Mouse (Mus musculus) right cerebral cortex, postnatal 4 days (tissue): ENCODE measurements around the gene Dgkg.

Source experiments
- DNase-seq: peaks from one replicate; pipeline ENCODE4 v3.0.0-alpha.2; 2022

Dgkg gene

DNA sequence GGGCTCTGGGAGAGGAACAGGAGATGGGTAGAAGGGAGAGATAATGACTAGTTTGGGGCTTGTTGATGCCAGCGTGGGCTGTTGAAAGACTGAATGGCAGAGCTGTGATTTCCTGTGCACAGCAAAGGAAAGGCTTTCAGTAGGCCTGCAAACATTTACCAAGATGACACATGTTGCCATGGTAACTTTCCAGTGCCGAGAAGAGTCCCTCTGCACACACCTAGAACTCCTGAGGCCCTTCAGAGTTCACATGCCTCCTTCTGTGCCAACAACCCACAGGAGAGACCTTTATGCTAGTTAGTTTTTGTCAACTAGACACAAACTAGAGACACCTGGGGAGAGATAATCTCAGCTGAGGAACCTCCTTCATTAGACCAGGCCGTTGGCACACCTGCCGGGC, 163.6 kb downstream of the Dgkg start:
- DNase-seq, result no peak

DNA sequence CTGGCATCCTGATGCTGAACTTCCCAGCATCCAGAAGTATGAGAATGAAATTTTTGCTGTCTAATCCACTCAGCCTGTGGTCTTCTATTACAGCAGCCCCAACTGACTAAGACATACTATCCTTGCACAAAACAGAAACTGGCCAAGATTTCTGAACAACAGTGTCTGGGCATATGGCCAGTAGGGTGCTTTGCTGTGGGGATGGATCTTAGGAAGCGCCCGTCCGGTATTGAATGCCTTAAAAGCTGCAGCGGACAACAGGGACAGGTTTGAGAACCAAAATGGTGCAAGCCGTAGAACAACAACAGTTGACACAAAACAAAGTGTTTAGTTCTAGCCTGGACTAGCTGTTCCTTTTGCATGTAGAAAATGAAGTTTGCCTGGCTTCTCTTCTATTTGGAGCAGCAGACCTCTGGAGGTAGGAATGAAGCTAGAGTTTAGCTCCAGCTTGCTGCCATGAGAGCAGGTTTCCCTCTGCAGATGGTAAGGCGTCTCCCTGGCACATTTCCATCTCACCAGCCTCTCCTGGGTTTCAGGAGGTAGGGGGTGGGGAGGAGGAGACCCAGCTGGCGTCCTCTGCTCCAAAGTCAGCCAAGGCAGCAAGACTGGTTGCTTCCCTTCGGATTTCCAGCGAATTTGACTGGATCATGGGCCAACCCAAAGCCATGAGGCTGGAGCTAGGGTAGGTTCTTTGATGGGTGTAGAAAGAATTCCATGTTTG, 165.4 kb downstream of the Dgkg start:
- no peak for DNase-seq

DNA sequence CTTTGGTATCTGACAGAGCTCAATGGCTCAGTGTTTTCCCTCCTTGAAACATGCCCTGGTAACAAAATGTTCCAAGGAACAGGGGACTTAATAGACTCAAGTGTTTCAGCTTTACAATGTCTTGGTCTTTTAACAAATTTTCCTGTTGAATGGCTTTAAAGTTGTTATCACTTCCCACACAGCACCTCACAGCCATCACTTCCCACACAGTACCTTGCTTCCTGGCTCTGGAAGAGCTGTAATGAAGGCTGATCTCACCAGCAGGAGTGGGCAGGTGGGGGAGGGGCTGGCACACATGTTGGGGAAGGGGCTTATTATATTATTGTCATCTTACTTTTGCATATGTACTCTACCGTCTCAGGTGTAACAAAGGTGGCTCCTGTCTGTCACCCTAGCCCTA, 173.1 kb downstream of the Dgkg start:
- no peak for DNase-seq

DNA sequence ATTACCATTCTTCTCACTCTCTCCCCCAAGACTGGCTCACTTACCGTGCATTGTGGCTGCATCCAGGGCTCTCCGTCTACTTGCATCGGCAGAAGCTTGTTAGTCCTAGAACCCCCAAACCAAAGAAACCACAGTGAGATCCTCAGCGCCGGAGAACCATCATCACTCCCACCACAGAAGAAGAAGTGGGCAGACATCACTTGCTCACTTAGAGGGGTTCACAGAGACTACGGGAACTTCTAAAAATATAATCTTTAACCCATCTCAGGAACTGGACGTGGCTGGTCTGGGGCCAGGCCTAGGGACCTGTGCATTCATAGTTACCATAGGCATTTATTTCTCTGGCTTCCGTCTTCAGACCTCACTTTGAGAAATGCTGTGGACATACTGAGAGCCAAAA, 177.7 kb downstream of the Dgkg start:
- DNase-seq, result no peak

DNA sequence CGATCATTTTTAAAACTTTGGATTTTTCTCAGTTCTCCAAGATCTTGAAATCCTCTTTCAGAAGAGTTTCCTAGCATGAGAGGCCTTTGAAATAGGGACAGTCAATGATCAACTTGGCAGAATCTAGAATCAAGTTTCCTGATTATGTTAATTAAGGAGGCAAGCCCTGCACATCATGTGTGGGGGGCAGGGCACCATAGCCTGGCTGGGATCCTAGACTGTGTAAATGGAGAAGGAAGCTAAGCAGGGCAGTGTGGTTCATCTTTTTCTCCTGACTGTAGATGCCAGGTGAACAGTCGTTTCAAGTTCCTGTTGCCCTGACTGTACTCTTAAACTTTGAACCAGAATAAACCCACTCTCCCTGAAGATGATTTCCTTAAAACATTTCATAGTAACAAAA, 185.3 kb downstream of the Dgkg start:
- no peak for DNase-seq

DNA sequence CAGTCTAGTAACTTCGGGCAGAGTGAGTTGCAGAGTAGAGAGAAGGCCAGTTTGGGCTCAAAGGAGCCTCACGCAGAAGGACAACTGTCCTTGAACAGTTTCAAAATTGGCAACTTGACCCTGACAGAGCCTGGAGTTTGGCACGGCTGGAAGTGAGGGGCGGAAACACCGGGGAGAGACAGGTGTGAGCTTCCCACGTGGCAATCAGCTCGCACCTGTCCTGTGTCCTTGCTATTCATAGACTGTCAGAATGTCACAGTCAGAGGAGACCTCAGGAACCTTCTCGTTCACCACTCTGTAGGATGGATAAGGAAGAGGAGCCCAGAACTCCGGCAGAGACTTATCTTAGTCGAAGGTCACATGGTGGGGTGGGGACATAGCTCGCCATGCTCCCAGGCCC, 187.6 kb downstream of the Dgkg start:
- no peak for DNase-seq

DNA sequence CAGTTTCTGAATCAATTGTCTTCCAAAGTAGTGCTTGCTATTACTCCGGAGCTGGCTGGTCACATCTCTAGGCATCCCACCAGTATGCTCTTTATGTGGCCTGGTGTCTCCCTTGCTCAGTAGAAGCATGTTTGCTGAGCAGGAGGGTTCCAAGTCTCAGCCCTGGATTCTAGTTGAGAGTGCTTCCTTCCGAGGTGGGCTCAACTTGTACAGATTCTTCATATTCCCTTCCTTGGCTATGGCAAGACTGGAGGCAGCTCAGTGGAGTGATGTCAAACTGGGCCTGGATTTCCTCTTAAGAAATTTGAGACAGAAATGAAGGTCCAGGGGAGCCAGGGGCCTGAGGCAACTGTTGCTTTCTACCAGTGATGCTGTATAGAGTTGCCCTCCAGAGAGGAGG, 189.9 kb downstream of the Dgkg start:
- DNase-seq, result no peak

DNA sequence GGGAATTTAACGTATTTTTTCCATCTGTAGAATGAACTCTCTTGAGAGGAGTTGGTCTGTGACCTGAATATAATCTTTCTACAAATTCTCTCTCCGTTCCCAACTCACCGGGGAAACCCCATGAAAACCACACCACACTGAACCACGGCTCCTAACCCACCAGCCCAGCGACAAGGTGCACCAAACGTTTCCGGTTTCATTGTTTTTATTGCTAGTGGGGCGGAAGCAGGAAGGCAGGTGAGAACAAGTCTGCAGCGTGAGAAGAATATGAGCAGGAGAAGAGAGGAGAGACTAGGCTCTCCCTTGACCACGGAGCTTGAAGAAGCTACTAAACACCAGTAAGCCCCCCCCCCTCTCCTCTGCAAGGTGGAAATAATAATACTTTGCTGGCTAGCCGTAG, 190.6 kb downstream of the Dgkg start:
- DNase-seq, result no peak

DNA sequence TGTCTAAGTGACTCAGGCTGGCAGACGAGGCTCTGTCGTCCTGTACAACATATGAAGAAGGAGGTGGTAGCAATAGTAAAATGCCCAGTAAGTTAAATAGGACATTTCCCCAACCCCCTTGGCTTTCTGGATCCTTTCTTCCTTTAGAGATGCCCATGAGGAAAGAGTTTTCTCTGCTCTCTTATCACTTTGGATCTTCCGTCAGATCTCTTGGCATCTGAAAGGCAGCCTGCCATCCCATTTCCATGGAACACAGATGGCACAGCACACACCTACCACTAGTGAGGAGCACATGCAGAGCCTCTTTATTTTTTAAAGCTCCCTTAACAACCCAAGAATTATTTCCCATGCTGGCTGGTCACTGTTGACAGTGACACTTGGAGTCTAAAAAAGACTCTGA, 194.8 kb downstream of the Dgkg start:
- DNase-seq, result no peak

DNA sequence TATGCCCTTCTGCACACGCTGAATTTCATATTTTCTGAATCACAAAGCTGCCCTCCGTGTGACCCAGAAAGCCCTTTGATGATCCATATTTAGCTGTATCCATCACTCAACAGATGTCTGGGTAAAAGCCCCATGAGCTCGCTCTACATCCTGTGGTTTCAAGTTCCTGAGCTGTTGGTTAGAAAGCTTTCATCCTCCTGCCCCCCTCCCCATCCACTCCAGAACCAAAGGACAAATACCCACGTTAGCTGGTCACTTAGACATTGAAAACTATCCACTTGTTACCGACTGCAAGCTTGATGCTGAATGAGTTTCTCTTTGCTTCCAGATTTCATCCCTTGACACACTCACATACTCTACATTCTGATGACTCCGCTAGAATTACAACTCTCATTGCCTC, 195.3 kb downstream of the Dgkg start:
- no peak for DNase-seq

DNA sequence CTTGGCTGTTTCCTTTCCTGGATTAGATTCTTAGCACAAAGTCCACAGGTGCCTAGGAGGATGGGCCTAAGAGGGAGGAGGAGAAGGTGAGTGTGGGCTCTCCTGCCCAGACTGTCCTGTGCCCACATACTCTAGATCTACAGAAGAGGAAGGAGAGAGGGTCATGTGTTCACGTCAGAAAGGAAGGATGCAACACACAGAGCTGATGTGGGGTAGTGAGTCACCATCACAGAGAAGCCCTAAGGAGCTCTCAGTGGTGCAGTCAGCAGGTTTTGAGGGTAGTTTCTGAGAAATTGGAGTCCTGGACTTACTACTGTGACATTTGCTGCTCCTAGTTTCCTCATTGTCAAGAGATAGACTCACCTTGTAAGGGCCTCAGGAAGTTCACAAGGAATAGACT, 196.1 kb downstream of the Dgkg start:
- no peak for DNase-seq

DNA sequence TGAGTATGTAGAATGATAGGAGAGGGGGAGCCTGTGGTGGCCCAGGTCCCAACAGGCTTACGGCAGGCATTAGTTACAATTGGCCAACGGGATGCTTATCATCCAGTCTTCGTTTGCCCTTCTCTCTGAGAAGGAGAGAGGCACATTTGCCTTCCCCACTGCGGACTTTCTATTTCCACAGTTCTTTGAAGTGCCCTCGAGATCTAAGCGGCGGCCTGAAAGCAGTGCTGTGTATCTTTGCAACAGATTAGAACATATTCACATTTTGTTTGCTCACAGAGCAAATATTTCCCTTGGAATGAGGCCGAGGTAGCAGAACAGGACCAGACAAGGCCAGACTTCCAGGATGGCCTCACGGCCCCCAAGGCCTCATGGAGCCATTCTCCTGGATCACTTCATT, 204.9 kb downstream of the Dgkg start:
- no peak for DNase-seq

DNA sequence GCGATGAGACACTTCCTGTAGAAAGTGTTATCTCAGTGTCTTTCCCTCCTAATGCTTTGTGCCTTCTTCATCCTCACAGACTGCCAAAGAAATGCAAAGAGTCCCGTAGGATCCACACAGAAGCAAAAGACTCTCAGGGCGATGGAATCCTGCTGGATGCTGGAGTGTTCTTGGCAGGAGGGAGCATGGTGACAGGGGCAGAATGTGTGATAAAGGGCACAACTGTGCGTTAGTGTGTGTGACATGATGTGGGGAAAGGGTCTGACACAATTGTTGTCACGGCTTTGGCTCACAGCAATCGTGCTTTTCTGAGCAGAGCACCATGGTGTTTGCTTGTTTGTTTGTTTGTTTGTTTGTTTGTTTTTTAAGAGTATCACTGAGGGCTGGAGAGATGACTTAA, 208.9 kb downstream of the Dgkg start:
- DNase-seq, result no peak

DNA sequence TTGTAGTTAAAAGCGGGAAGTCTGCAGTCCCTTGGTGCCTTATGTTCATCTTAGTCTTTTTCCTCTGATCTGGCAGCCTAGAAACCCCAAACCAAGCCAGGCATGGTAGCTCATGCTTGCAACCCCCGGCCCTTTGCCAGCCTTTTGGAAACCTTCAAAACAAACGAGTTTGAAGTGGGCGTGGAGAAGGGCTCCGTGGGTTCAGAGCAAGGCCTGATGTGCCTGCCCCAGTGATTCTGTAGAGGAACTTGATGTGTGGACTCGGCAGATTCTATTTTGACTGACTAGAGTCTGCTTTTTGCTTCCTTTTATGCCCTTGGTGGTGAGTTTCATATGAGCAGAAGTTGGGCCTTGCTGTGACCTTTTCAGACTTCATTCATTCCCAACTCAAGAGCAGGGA, 212.2 kb downstream of the Dgkg start:
- no peak for DNase-seq

DNA sequence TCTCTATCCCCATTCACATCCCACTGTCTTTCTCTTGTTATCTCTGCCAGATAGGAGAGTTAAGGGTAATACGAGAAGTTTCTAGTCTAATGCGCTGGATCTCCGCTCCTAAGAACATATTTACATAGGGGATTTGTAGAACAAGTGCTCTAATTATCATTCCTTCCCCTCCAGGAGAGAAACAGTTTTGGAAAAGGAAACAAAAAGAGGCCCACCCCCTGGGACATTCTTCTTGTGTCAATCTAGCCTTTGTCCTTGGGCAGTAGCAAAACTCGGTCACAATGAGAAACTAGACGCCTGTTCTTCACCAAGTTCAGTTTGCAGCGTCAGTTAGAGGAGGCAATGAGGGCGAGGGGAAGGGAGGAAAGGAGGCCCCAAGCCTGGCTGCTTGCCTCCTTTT, 214.8 kb downstream of the Dgkg start:
- no peak for DNase-seq

DNA sequence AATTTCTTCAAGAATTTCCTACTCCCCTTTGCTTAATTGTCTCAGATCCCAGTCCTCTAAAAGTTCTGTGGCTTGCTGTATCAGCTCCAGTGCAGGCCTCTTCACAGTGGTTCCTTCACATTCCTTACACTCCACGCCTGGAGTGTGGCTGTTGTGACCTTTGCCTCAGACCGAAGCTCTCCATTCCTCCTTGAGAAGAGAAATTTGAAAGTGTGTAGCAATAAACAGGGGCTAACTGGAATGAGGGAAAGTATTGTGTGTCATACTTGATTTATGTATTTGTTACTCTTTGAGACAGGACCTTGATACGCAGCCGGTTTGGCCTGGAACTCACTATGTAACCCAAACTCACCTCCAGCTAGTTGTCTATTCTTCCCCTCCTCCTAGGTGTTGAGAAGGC, 215.7 kb downstream of the Dgkg start:
- no peak for DNase-seq

DNA sequence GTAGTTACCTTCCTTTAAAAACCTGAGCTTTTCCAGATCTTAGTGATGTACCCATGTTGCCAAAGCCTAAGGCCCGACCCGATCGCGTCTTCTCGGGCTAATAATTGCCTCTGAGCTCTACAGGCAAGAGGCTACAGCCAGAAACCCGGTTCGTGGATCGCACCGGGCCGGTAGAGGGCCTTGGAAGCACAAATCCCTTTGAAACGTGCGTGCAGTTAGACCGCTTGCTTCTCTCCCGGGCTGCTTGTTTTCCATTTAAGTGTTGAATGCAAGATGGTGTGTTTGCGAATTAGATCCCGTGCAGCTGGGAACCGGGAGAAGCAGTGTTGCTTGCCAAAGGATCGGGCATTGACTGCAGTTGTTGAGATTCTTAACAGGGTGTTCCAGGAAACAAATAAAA, 216.8 kb downstream of the Dgkg start:
- peak; percentile 58 for DNase-seq

DNA sequence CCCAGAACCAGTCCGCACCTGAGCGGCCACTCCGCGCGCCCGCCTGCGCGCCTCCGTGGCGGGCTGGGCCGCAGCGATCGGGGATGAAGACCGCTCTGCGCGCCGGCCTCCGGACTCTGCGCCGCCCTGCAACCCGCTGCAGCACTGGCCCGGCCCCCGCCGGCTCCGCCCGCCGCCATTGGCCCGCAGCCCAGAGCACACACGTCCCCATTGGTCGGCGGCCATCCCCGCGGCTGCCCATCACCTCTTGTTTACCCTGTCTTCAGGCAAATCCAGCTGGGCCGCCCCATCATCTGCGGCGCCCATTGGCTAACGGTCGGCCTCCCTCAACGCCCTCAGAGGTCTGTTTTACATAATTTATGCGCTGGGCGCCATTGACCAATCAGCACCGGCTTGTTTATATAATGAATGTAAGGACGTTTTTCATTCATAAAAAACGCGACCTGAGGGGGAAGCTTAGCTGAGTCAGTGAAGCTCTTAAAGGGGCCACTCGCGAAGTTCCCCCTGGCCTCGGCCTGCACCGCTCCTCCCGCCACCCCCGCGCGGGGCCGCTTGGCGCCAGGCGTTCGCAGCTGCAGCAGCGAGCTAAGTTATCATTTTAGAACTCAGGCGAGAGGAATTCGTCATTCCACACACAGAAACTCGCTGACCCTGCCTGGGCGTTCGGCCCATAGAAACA, 217.4 kb downstream of the Dgkg start, which contains the start of gene Etv5:
TSS of gene Etv5 (minus strand) at position 221 of the 679 bp plus-strand sequence.
- peak; percentile 99 for DNase-seq

DNA sequence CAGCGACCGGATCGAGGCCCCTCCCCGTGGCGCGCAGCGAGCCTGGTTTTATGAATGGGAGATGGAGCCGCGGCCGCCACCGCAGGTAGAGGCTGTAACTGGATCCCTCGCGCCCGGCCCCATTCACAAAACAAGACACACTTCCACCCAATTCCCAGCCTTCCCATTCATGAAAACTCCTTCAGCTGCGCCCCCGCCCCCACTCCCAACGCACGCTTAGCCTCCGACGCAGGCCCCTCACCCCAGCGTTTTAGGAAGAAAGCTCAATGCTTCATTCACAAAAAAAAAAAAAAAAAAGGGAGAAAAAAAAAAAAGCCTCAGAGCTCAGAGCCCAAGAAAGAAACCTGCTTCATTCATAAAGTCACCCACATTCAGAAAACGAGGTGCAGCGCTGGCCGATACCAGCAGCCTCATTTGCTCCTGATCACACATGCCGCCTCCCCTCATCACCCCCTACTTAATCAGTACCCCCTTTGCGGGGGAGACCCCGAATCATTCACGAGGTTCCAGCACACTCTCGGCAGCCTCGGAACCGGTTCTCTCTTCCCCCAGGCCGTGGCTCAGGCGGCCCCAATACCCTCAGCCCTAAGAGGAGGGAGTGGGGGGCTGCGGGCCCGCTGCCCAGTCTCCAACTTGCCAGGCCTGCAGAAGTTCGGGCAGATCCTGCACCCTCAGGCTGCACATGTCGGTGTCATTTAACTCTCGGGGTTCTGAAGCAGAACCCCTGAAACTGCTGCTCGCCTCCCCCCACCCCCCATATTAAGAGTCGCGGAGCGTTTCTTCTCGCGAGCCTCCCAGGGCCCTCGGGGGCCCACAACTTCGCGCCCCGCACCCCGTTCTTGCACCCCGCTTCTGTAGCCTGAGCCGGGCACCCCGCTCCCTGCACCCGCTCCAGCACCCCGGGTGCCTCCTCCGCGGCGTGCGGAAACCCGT, 218.3 kb downstream of the Dgkg start:
- DNase-seq, result peak; percentile 85

DNA sequence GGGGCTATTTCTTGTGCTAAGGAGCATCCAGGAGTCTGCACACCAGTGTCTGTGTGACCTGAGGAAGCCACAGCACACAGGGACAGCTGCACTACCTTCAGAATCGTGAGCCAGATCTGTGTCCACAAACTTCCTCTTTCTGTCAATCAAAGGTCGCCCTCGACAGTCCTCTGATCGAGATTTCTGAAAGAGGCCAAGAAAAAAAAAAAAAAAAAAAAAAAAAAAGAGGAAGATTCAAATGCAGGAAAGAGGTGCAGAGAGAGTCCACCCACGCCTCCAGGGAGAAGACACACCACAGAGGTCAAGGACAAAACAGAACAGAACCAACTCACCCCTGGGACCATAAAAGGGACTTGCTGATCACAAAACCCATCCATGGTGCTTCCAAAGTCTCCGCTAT, 220.9 kb downstream of the Dgkg start:
- DNase-seq, result no peak

DNA sequence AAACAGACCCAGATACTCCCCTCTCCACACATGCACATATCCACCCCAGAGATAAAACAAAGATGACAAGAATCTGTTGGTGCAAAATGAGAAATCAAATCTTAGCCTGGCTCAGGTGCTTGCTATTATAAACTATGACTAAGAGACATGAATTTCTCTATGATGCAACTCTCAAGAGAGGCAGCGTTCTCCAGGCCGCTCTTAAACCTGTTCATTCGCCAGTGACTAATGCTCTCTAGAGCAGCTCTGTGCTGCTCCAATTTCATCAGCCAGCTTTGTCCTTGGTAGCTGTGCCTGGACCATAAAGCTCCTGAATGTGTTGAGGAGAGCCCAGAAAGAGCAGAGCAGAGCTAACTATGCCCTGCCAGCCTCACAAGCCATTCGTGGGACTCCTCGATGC, 222.5 kb downstream of the Dgkg start:
- DNase-seq, result no peak

DNA sequence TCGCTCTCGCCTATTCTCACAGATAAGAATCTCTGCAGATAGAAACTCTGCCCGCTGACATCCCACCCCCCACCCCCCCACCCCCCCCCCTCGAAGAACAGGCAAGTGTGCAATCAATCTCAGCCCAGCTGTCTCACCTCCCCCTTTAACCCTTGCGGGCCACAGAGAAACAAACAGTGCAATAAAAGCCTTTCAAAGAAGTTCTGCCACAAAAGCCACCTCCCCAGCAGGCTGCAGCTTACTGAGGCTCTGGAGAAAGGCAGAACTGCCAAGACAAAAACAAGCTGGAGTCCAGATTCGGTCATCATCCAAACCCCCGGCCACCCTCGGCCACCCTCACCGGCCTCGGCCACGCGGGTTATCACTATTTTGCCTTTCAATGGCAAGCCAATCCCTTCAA, 223.1 kb downstream of the Dgkg start:
- DNase-seq, result no peak

DNA sequence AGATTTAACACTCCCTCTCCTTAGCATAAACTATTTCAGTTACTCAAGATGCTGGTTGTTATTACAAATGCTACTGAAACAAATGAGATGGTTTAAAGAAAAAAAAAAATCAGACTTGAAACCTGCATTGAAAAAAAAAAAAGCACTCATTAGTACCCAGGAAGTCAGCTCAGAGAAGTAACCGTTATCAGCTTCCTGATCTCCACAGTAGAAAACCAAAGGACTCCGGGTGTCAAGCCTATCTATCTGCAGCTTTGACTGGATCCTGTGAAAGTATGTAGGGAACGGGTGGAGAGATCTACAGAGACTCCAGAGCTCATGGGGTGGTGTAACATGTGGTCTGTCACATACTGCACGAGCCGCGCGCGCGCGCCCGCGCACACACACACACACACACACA, 225.2 kb downstream of the Dgkg start:
- no peak for DNase-seq

DNA sequence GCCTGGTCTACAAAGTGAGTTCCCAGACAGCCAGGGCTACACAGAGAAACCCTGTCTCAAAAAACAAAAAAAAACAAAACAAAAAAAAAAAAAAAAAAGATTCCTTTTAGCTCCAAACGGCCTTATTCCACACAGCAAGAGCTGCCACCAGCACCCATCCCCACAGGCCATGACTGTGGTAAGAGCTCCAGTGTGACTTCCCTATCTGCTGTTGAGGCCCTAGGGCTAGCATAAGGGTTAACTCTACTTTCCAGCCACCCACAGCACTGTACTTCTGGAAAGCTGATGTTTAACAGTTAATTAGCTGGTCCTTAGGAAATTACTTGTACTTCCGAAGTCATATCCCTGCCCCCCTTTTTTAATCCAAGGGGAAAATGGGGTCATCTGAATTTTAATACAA, 225.7 kb downstream of the Dgkg start:
- no peak for DNase-seq
